Mouse (Mus musculus) liver (tissue): ENCODE results near the gene Fam186a.
"Not testable (repeated sequence)": the region's sequence is repeated elsewhere in the genome, so short reads cannot be mapped to it uniquely, and the experiment has no call there.

ENCODE experiments used
- DNase-seq: peaks from one replicate; pipeline ENCODE4 v3.0.0-alpha.2; 2020; ENCODE audit warnings: mixed read lengths

Gene Fam186a

GRCm38 (mm10) chr15:99966961-99967360, at the start of gene Fam186a:
TSS of gene Fam186a (minus strand) at chr15:99967061.
- no peak for DNase-seq

- no peak for DNase-seq
These were observed 39.3 kb upstream of the Fam186a start for GRCm38 (mm10) chr15:100006180-100006579.

GRCm38 (mm10) chr15:100004677-100005273, 37.9 kb upstream of the Fam186a start:
- DNase-seq = no peak

GRCm38 (mm10) chr15:99999390-99999789, 32.5 kb upstream of the Fam186a start:
- no peak for DNase-seq

GRCm38 (mm10) chr15:99997114-99997804, 30.4 kb upstream of the Fam186a start:
- DNase-seq = no peak

- no peak for DNase-seq
These were observed 26.2 kb upstream of the Fam186a start for GRCm38 (mm10) chr15:99993100-99993499.

- DNase-seq = no peak
These were observed 12.9 kb upstream of the Fam186a start for GRCm38 (mm10) chr15:99979715-99980114.

GRCm38 (mm10) chr15:99979266-99979665, 12.4 kb upstream of the Fam186a start:
- DNase-seq = no peak

- DNase-seq = not testable (repeated sequence)
These were observed 9.3 kb upstream of the Fam186a start for GRCm38 (mm10) chr15:99976121-99976520.

- DNase-seq = no peak
These were observed 7.8 kb upstream of the Fam186a start for GRCm38 (mm10) chr15:99974476-99975220.

- peak; percentile 87 for DNase-seq
These were observed 6.4 kb upstream of the Fam186a start for GRCm38 (mm10) chr15:99972989-99973911.

GRCm38 (mm10) chr15:99972361-99972988, 5.6 kb upstream of the Fam186a start:
- DNase-seq = peak; percentile 97

GRCm38 (mm10) chr15:99970606-99971005, 3.7 kb upstream of the Fam186a start:
- DNase-seq = no peak

- not testable (repeated sequence) for DNase-seq
These were observed 2.9 kb upstream of the Fam186a start, which contains the start of gene Larp4 for GRCm38 (mm10) chr15:99969765-99970164. TSS of gene Larp4 (plus strand) at chr15:99970065.

GRCm38 (mm10) chr15:99965103-99965775, 1.6 kb downstream of the Fam186a start:
- DNase-seq = no peak

GRCm38 (mm10) chr15:99955324-99955723, 11.5 kb downstream of the Fam186a start:
- no peak for DNase-seq

- no peak for DNase-seq
These were observed 25.8 kb downstream of the Fam186a start for GRCm38 (mm10) chr15:99940970-99941630.

GRCm38 (mm10) chr15:99940426-99940825, 26.4 kb downstream of the Fam186a start:
- no peak for DNase-seq

GRCm38 (mm10) chr15:99937841-99938240, 29.0 kb downstream of the Fam186a start:
- DNase-seq = no peak

GRCm38 (mm10) chr15:99936659-99937058, 30.2 kb downstream of the Fam186a start:
- no peak for DNase-seq

GRCm38 (mm10) chr15:99934501-99934900, 32.4 kb downstream of the Fam186a start:
- DNase-seq = no peak
